Mouse (Mus musculus) heart, embryonic 15.5 days (tissue): Measurements from ENCODE around the gene Bud31. TPM values are rescaled to one million over a fixed set of nuclear protein-coding genes. Genes with fewer than 3 reads are reported as not detected.
A peak's percentile ranks its signal among the peaks of the same experiment; 100 is the strongest.

Experiments
- ATAC-seq: fragments of 200-750 bp; cut with Nextera tagmentation; replicated peaks from 2 replicates; pipeline ENCODE4 v1.8.0; 2017; ENCODE audit warnings: low read depth, moderate TSS enrichment; ENCODE audit not compliant: insufficient number of reproducible peaks, insufficient read depth, low FRiP score
- H3K27ac ChIP-seq: fragments of 300-500 bp; sonication (generic); 2 replicates; pipeline ENCODE4 v1.5.1; 2015; ENCODE audit warnings: mild to moderate bottlenecking, inconsistent platforms
- H3K27me3 ChIP-seq: fragments of 300-500 bp; sonication (generic); 2 replicates; pipeline ENCODE4 v1.6.1; 2015; ENCODE audit warnings: inconsistent platforms
- H3K36me3 ChIP-seq: fragments of 300-500 bp; sonication (generic); 2 replicates; pipeline ENCODE4 v1.6.1; 2015; ENCODE audit warnings: mild to moderate bottlenecking, inconsistent platforms
- H3K4me1 ChIP-seq: fragments of 300-500 bp; sonication (generic); replicated peaks from 2 replicates; pipeline ENCODE4 v1.6.1; 2015; ENCODE audit warnings: inconsistent platforms
- H3K4me2 ChIP-seq: fragments of 300-500 bp; sonication (generic); 2 replicates; pipeline ENCODE4 v1.6.1; 2015; ENCODE audit warnings: inconsistent platforms, mild to moderate bottlenecking, moderate library complexity
- H3K4me3 ChIP-seq: fragments of 300-500 bp; sonication (generic); 2 replicates; pipeline ENCODE4 v1.5.1; 2015; ENCODE audit warnings: mild to moderate bottlenecking, inconsistent platforms
- H3K9ac ChIP-seq: fragments of 300-500 bp; sonication (generic); 2 replicates; pipeline ENCODE4 v1.6.1; 2015; ENCODE audit warnings: mild to moderate bottlenecking, inconsistent platforms
- H3K9me3 ChIP-seq: fragments of 300-500 bp; sonication (generic); replicated peaks from 2 replicates; pipeline ENCODE4 v1.6.1; 2016; ENCODE audit warnings: inconsistent platforms
- WGBS: fragments of 180-500 bp; shearing (Covaris S2); methylation state at CpG from one replicate; pipeline ENCODE4 v1.1.7; 2015; ENCODE audit warnings: mixed read lengths; 5-methylcytosine and 5-hydroxymethylcytosine counted together
- polyA plus RNA-seq: library from polyadenylated mRNA; unstranded; fragments of >200 nt; fragmentation: Nextera tagmentation; extraction: Ambion mirVana; gene quantifications from 2 replicates; pipeline ENCODE4 v1.2.1, GENCODE M21; 2015

The Bud31 gene
- polyA plus RNA-seq, 1 experiment from 2014 or later, result 113 TPM

DNA sequence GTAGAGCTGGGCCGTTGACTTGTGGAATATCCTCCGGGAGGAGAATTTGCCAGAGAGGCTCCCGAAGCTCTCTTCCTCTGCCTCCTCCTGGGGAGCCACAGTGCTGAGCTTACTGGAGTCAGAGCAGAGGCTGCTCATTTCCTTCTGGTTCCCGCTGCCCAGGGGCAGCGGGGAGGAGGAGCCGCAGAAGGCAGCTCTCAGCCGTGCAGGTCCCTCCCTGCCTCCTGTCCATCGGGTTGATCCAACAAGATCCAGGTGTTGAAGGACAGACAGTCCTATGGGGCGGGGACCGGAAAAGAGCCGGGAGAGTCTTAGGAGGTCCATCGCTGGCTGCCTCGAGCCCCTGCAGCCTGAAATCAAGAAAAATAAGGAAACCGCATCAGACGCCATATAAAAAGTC lies 25.0 kb downstream of the Bud31 start:
- Histone ChIP-seq H3K36me3 (peaks cover 23% of the 10 kb centered on the region), H3K4me2 (peak overlapping the region; percentile 31; the same call in 1 of the 2 replicates), H3K9me3 (no peaks in the 10 kb centered on the region), H3K9ac (no peak overlapping the region), H3K4me1 (peaks cover 30% of the 10 kb centered on the region), H3K27ac (no peak overlapping the region), H3K27me3 (no peaks in the 10 kb centered on the region), H3K4me3 (no peak overlapping the region)
- ATAC-seq, result no peak
- WGBS, result 72% methylated on average over 15 of the region's 15 CpGs

DNA sequence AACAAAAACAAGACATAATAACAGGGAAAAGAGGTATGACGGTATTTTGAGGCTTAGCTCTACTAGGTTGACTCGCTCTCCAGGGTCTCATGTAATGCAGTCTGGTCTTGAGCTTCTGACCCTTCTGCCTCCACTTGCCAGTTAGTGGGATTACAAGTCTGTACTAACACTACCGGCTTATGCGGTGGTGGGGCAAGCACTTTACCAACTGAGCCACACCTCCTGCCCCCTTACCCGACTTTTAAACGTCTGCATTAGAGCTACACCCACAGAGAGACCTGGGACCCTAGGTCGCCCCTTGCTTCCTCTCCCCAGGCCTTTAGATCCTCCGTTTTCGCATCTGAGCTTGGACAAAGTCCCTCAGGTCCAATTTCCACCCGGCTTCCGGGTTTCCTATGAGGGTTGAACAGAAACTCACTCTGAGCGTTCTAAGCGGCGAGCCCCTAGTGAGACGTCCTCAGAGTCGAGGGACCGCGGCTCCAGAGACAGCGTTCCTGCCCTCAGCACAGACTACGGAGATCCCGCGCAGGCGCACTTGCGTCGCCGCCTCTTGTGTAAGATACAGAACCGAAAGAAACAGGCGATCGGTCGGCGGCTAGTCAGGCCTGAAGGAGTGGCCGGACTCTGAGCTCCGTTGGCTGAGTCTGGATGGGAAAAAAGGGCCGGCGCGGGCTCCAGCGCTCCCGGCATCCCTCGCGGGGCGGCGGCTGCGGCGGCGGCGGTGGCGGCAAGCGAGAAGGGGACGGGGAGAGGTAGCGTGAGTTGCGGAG lies 26.6 kb downstream of the Bud31 start, which contains the start of the genes Ptcd1 and Cpsf4:
Gene Ptcd1 (minus strand): TSS at position 573 of the 770 bp plus-strand sequence.
Gene Cpsf4 (plus strand): TSS at position 678 of the 770 bp plus-strand sequence.
- Histone ChIP-seq H3K9me3 (no peaks in the 10 kb centered on the region), H3K27ac (peak within 1 kb of the TSS; percentile 93), H3K4me3 (peak within 1 kb of the TSS; percentile 91), H3K36me3 (peaks cover 20% of the 10 kb centered on the region), H3K27me3 (no peaks in the 10 kb centered on the region), H3K4me2 (peak within 1 kb of the TSS; percentile 87), H3K9ac (peak within 1 kb of the TSS; percentile 95), H3K4me1 (peaks cover 30% of the 10 kb centered on the region)
- under 1% methylated on average over 50 of the region's 51 CpGs for WGBS
- peak; percentile 92 for ATAC-seq

DNA sequence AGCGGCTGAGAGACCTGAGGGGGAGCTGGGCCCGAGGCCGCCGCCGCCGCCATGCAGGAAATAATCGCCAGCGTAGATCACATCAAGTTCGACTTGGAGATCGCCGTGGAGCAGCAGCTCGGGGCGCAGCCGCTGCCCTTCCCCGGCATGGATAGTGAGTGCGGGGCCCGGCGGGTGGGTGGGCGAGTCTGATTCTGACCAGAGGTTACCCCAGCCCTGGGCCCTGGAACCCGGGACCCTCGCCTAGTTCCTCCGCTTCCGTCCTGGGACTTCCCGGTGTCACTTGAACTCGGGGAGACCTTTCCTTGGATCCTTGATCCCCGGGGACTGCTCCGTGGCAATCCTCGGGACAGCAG lies 27.1 kb downstream of the Bud31 start:
- Histone ChIP-seq H3K27ac (peak overlapping the region; percentile 93), H3K9ac (peak overlapping the region; percentile 95), H3K4me2 (peak overlapping the region; percentile 87), H3K9me3 (no peaks in the 10 kb centered on the region), H3K4me1 (peaks cover 30% of the 10 kb centered on the region), H3K27me3 (no peaks in the 10 kb centered on the region), H3K4me3 (peak overlapping the region; percentile 91), H3K36me3 (peaks cover 26% of the 10 kb centered on the region)
- peak; percentile 18 for ATAC-seq
- under 1% methylated on average over 28 of the region's 28 CpGs for WGBS

DNA sequence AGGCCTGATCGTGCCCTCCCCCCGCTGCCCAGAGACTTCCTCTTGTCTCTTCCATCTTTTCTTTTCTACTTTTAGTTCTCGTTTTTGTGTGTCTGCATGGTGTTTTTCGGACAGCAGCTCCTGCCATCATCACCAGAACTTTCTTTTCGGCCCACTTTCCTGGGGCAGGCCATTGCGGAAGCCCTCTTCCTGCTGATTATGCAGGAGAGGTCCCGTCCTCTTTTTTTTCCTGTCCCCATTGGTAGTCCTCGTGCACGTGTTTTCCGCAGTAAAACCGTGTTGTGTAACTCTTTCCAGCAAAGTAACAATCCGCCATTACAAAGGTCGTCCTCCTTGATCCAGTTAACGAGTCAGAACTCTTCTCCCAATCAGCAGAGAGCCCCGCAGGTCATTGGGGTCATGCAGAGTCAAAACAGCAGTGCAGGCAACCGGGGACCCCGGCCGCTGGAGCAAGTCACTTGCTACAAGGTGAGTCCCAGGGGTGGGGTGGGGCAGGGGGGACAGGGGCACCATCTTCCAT lies 38.4 kb downstream of the Bud31 start:
- H3K9ac ChIP-seq, result no peak overlapping the region
- WGBS, result 83% methylated on average over 18 of the region's 18 CpGs
- H3K36me3 ChIP-seq, result peaks cover 97% of the 10 kb centered on the region
- no peaks in the 10 kb centered on the region for H3K27me3 ChIP-seq
- H3K4me3 ChIP-seq, result no peak overlapping the region
- ATAC-seq, result no peak
- no peak overlapping the region for H3K27ac ChIP-seq
- no peaks in the 10 kb centered on the region for H3K9me3 ChIP-seq
- no peak overlapping the region for H3K4me2 ChIP-seq
- peaks cover 5% of the 10 kb centered on the region; the same call in 1 of the 2 replicates for H3K4me1 ChIP-seq

DNA sequence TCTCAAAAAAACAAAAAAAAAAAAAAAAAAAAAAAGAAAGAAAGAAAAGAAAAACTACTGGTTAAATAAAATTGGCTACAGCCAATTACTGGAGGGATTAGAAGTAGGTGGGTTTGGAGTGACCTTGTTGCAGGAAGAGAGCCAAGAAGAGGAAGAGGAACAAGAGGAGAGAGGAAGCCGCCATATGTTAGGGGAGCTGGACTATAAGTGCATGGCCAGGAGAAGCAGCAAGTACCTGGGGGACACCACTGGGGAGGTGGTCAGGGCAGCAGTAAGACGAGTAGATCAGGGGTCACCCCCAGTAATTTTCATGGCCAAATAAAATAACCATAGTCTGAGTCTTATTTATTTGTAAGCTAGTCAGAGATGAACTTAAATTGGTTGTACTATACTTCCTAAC lies 45.1 kb downstream of the Bud31 start:
- Histone ChIP-seq H3K27me3 (no peaks in the 10 kb centered on the region), H3K4me2 (no peak overlapping the region), H3K27ac (no peak overlapping the region), H3K4me1 (peaks cover 25% of the 10 kb centered on the region), H3K4me3 (no peak overlapping the region), H3K36me3 (peaks cover 79% of the 10 kb centered on the region), H3K9ac (no peak overlapping the region), H3K9me3 (no peaks in the 10 kb centered on the region)
- no peak for ATAC-seq
- 92% methylated on average over 2 of the region's 2 CpGs for WGBS

DNA sequence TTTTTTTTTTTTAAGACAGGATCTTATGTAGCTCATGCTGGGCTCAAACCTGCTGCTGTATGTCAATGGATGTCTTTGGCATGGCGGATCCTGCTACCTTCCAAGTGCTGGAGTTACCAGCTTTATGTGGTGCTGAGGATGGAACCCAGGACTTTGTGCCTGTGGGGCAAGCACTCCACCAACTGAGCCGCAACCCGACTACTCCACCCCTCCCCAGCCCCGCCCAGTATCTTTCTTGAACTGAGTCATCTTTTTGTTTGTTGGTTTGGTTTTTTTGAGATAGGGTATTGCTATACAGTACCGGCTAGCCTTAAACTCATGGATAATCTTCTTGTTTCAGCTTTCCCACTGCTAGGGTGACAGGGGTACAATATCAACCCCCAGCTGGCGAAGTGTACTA lies 49.3 kb downstream of the Bud31 start:
- Histone ChIP-seq H3K27ac (no peak overlapping the region), H3K4me1 (peaks cover 28% of the 10 kb centered on the region), H3K9me3 (no peaks in the 10 kb centered on the region), H3K27me3 (no peaks in the 10 kb centered on the region), H3K4me3 (peak overlapping the region; percentile 81; the same call in 1 of the 2 replicates), H3K4me2 (peak overlapping the region; percentile 73), H3K9ac (no peak overlapping the region), H3K36me3 (peaks cover 44% of the 10 kb centered on the region)
- ATAC-seq, result no peak
- 86% methylated on average over 6 of the region's 6 CpGs for WGBS

DNA sequence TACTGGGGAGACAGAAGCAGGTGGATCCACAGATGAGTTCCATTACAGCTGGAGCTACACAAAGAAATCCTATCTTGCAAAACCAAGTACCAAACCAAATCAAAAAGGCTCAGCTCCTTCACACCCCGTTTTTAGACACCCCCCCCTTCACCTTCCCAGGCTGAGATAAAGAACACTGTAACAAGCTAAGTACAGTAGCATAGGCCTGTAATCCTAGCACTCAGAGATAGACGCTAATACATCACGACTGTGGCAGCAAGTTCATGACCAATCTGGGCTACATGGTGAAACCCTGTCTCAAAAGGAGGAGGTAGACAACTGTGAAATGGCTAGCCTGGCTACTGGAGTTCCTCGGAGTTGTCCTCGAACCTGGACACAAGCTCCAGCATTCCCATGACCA lies 50.2 kb downstream of the Bud31 start:
- 18% methylated on average over 5 of the region's 5 CpGs for WGBS
- H3K4me1 ChIP-seq, result peaks cover 28% of the 10 kb centered on the region
- peak overlapping the region; percentile 91 for H3K9ac ChIP-seq
- no peaks in the 10 kb centered on the region for H3K27me3 ChIP-seq
- no peak for ATAC-seq
- H3K4me3 ChIP-seq, result peak overlapping the region; percentile 81
- peak overlapping the region; percentile 73 for H3K4me2 ChIP-seq
- peaks cover 44% of the 10 kb centered on the region for H3K36me3 ChIP-seq
- H3K27ac ChIP-seq, result peak overlapping the region; percentile 88
- no peaks in the 10 kb centered on the region for H3K9me3 ChIP-seq

DNA sequence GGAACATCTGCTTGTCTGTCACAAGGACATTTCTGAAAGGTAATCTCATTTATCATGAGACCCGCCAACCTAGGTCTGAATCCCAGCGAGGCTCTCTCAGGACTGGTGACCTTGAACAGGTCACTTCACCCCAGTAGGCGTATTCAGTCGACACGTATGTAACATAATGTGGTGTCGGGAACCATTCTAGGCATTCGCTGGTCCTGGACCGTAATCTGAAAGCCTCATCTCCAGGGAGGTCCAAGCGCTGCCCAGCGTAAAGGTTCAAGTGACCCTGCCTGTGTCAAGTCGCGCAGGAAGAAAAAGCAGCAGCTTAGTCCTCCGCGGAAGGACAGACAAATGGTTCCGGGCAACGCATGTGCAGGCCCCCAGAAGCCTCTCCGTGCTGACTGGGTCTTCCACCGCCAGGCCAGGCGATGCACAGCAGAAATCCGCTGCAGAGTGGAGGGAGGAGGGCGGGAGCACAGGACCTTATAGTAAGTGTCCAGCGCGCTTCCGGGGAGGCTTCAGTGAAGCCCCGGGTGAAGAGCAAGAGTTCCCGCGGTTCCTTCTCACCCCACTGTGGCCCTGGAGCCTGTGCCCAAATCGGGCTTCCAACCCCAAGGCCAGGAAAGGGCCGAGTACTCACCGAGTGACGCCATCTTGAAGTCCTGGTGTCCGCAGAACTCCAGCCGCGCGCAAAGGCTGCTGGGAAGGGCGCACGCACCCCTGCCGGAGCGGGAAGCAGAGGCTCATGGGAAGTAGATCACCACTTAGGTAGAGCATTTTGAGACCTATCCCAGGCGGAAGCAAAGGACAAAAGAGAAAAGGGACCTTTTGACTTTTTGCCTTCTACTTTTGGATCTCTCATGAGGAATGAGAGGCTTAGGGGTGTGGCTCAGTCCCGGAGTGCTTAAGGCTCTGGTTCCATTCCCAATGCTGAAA lies 51.0 kb downstream of the Bud31 start:
- ATAC-seq, result peak; percentile 89
- Histone ChIP-seq H3K9ac (peak overlapping the region; percentile 91), H3K4me1 (peaks cover 28% of the 10 kb centered on the region), H3K4me2 (peak overlapping the region; percentile 73), H3K27ac (peak overlapping the region; percentile 88), H3K36me3 (peaks cover 44% of the 10 kb centered on the region), H3K9me3 (no peaks in the 10 kb centered on the region), H3K27me3 (no peaks in the 10 kb centered on the region), H3K4me3 (peak overlapping the region; percentile 81)
- WGBS, result under 1% methylated on average over 41 of the region's 41 CpGs

DNA sequence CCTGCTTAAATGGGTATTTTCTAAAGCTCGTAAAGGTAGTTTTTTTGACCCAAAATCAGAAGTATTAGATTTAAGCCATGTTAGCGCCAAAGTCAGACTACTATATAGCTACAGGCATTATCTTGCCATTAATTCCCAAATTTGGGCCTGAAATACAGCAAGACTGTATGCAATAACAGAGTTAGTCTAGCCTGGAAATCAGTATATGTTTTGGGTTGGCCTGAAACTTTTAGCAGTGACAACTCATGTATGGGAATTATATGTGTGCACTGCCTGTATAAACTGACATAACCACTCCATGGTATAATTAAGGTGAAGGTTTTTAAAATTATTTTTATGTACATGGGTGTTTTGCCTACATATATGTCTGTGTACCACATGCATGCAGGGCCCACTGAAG lies 51.8 kb downstream of the Bud31 start, which contains the start of gene Atp5j2:
Gene Atp5j2 (minus strand): TSS at position 101 of the 400 bp plus-strand sequence.
- H3K36me3 ChIP-seq, result peaks cover 36% of the 10 kb centered on the region

More for the DNA sequence above, 51.8 kb downstream of the Bud31 start, which contains the start of gene Atp5j2:
- H3K27ac ChIP-seq, result peak within 1 kb of the TSS; percentile 88
- peak within 1 kb of the TSS; percentile 81 for H3K4me3 ChIP-seq
- H3K9me3 ChIP-seq, result no peaks in the 10 kb centered on the region
- no peak for ATAC-seq
- H3K27me3 ChIP-seq, result no peaks in the 10 kb centered on the region
- H3K4me2 ChIP-seq, result peak within 1 kb of the TSS; percentile 73
- WGBS, result 91% methylated on average over 2 of the region's 2 CpGs
- peaks cover 25% of the 10 kb centered on the region for H3K4me1 ChIP-seq
- H3K9ac ChIP-seq, result peak within 1 kb of the TSS; percentile 91
